8 mouse cellular contexts compared by ENCODE assay signal in genomic region chr7:6331233-6331956, GRCm38 (mm10). TPM values are rescaled to one million over a fixed set of nuclear protein-coding genes. Genes with fewer than 3 reads are reported as not detected.
DNase-seq lines count a peak whose midpoint lies in the region; ATAC-seq lines count a peak whose summit lies in the region.

TSS of gene Zfp583 (minus strand) at chr7:6331285.

- H3K9ac ChIP-seq in heart, embryonic 11.5 days (ENCODE audit: low read depth, low read length): peak within 1 kb of the TSS; percentile 87
- H3K9ac ChIP-seq in kidney, embryonic 15.5 days: peak within 1 kb of the TSS; percentile 67

- no peaks in the 10 kb centered on the region for H3K4me1 ChIP-seq in brown adipose tissue, adult 24 weeks (ENCODE audit: control insufficient read depth, insufficient read depth, insufficient read length, low read length)
- H3K4me1 ChIP-seq in heart, embryonic 11.5 days (ENCODE audit: control insufficient read depth, insufficient read depth, low read length): no peaks in the 10 kb centered on the region; the same call in 1 of the 2 replicates
- peaks cover 12% of the 10 kb centered on the region for H3K4me1 ChIP-seq in kidney, embryonic 15.5 days

- H3K4me3 ChIP-seq in brown adipose tissue, adult 24 weeks (ENCODE audit: insufficient read depth, low read depth, low read length): peak within 1 kb of the TSS; percentile 79
- H3K4me3 ChIP-seq in heart, embryonic 11.5 days (ENCODE audit: low read depth, low read length): peak within 1 kb of the TSS; percentile 56
- H3K4me3 ChIP-seq in kidney, embryonic 15.5 days (replicated peaks): peak within 1 kb of the TSS; percentile 66

- WGBS in heart, embryonic 11.5 days (ENCODE audit: insufficient replicate concordance): 6% methylated on average over 31 of the region's 31 CpGs
- 5% methylated on average over 31 of the region's 31 CpGs for WGBS in kidney, embryonic 15.5 days

- 0 out of 2 replicates have a peak within 1 kb of the TSS, but pooled peaks have one; percentile 9 for H3K27ac ChIP-seq in brown adipose tissue, adult 24 weeks (replicated peaks; ENCODE audit: low read depth, low read length)
- H3K27ac ChIP-seq in heart, embryonic 11.5 days (ENCODE audit: low read depth, low read length): peak within 1 kb of the TSS; percentile 60
- peak within 1 kb of the TSS; percentile 88 for H3K27ac ChIP-seq in kidney, embryonic 15.5 days

- no peaks in the 10 kb centered on the region for H3K9me3 ChIP-seq in heart, embryonic 11.5 days (replicated peaks; ENCODE audit: control insufficient read depth, low read length)
- H3K9me3 ChIP-seq in kidney, embryonic 15.5 days (replicated peaks): no peaks in the 10 kb centered on the region

- peak; percentile 77 for DNase-seq in 3T3-L1 (ENCODE audit: low read depth, low spot score)
- DNase-seq in liver: peak; percentile 85
- peak; percentile 11 to 45 for DNase-seq in monocyte, adult 2 months (ENCODE audit: low read depth in 1 of 2, low spot score in 2 of 2)
- peak; percentile 47 to 62 for DNase-seq in spleen, postnatal 14 days (ENCODE audit: low spot score in 2 of 2)

- H3K4me2 ChIP-seq in heart, embryonic 11.5 days: peak within 1 kb of the TSS; percentile 74
- H3K4me2 ChIP-seq in kidney, embryonic 15.5 days: peak within 1 kb of the TSS; percentile 69

- H3K36me3 ChIP-seq in heart, embryonic 11.5 days (ENCODE audit: control insufficient read depth, insufficient read depth, low read length): no peaks in the 10 kb centered on the region
- H3K36me3 ChIP-seq in kidney, embryonic 15.5 days: peaks cover 11% of the 10 kb centered on the region; the same call in 1 of the 2 replicates

- H3K27me3 ChIP-seq in heart, embryonic 11.5 days (ENCODE audit: control insufficient read depth, insufficient read depth, low read length): no peaks in the 10 kb centered on the region
- H3K27me3 ChIP-seq in kidney, embryonic 15.5 days: no peaks in the 10 kb centered on the region

- ATAC-seq in erythroid progenitor cell, adult 5-6 weeks (replicated peaks; ENCODE audit: low FRiP score, poor library complexity, severe bottlenecking): peak; percentile 83
- peak; percentile 95 for ATAC-seq in heart, embryonic 11.5 days (replicated peaks; ENCODE audit: insufficient number of reproducible peaks, low FRiP score, low TSS enrichment)
- ATAC-seq in kidney, embryonic 15.5 days (replicated peaks; ENCODE audit: low FRiP score): peak; percentile 98

RNA-seq across cellular contexts. Expression of gene Zfp583, which starts in this region (rescaled TPM):
- 2.3 and 5.4 TPM in 2 replicates for polyA plus RNA-seq in brown adipose tissue, adult 24 weeks (2012; ENCODE audit: insufficient read depth, insufficient read length, missing spikeins)
- total RNA-seq in erythroid progenitor cell, adult 5-6 weeks (2015; ENCODE audit: low replicate concordance): not detected in 2 replicates
- total RNA-seq in erythroid progenitor cell, adult 5-6 weeks (2017; ENCODE audit: low replicate concordance): 1.2 TPM in 1 of 2 replicates, not detected in the other
- 4.4 and 5.1 TPM in 2 replicates for polyA plus RNA-seq in heart, embryonic 11.5 days (2014; fragmentation: Nextera tagmentation; extraction: Ambion mirVana)
- polyA plus RNA-seq in kidney, embryonic 15.5 days (2015; fragmentation: Nextera tagmentation; extraction: Ambion mirVana): 5.1 and 6.2 TPM in 2 replicates

Comparison
In these comparisons a context has a peak if more than half of its experiments do, and no peak if none do; other contexts are left out.
1. Peak in every context shown above with its lines: DNase-seq, ATAC-seq, H3K4me3 ChIP-seq and H3K27ac ChIP-seq.
2. DNase-seq: peak in every context shown above with its lines; median percentile 85 in liver; 77 in 3T3-L1; 54 in spleen, postnatal 14 days; 28 in monocyte, adult 2 months.
3. H3K27ac ChIP-seq: peak in every context shown above with its lines; median percentile 88 in kidney, embryonic 15.5 days; 60 in heart, embryonic 11.5 days; 9 in brown adipose tissue, adult 24 weeks.